Mouse (Mus musculus) heart, embryonic 15.5 days (tissue): ENCODE measurements around the gene Rad9b. TPM values are rescaled to one million over a fixed set of nuclear protein-coding genes. Genes with fewer than 3 reads are reported as not detected.
A peak's percentile ranks its signal among the peaks of the same experiment; 100 is the strongest.

ENCODE experiments used
- ATAC-seq: fragments of 200-750 bp; cut with Nextera tagmentation; replicated peaks from 2 replicates; pipeline ENCODE4 v1.8.0; 2017; ENCODE audit warnings: low read depth, moderate TSS enrichment; ENCODE audit not compliant: insufficient number of reproducible peaks, insufficient read depth, low FRiP score
- H3K27ac ChIP-seq: fragments of 300-500 bp; sonication (generic); 2 replicates; pipeline ENCODE4 v1.5.1; 2015; ENCODE audit warnings: mild to moderate bottlenecking, inconsistent platforms
- H3K27me3 ChIP-seq: fragments of 300-500 bp; sonication (generic); 2 replicates; pipeline ENCODE4 v1.6.1; 2015; ENCODE audit warnings: inconsistent platforms
- H3K36me3 ChIP-seq: fragments of 300-500 bp; sonication (generic); 2 replicates; pipeline ENCODE4 v1.6.1; 2015; ENCODE audit warnings: mild to moderate bottlenecking, inconsistent platforms
- H3K4me1 ChIP-seq: fragments of 300-500 bp; sonication (generic); replicated peaks from 2 replicates; pipeline ENCODE4 v1.6.1; 2015; ENCODE audit warnings: inconsistent platforms
- H3K4me2 ChIP-seq: fragments of 300-500 bp; sonication (generic); 2 replicates; pipeline ENCODE4 v1.6.1; 2015; ENCODE audit warnings: inconsistent platforms, mild to moderate bottlenecking, moderate library complexity
- H3K4me3 ChIP-seq: fragments of 300-500 bp; sonication (generic); 2 replicates; pipeline ENCODE4 v1.5.1; 2015; ENCODE audit warnings: mild to moderate bottlenecking, inconsistent platforms
- H3K9ac ChIP-seq: fragments of 300-500 bp; sonication (generic); 2 replicates; pipeline ENCODE4 v1.6.1; 2015; ENCODE audit warnings: mild to moderate bottlenecking, inconsistent platforms
- H3K9me3 ChIP-seq: fragments of 300-500 bp; sonication (generic); replicated peaks from 2 replicates; pipeline ENCODE4 v1.6.1; 2016; ENCODE audit warnings: inconsistent platforms
- WGBS: fragments of 180-500 bp; shearing (Covaris S2); methylation state at CpG from one replicate; pipeline ENCODE4 v1.1.7; 2015; ENCODE audit warnings: mixed read lengths; 5-methylcytosine and 5-hydroxymethylcytosine counted together
- polyA plus RNA-seq: library from polyadenylated mRNA; unstranded; fragments of >200 nt; fragmentation: Nextera tagmentation; extraction: Ambion mirVana; gene quantifications from 2 replicates; pipeline ENCODE4 v1.2.1, GENCODE M21; 2015

The Rad9b gene
- polyA plus RNA-seq, 1 experiment from 2014 or later: 7.2 TPM

DNA sequence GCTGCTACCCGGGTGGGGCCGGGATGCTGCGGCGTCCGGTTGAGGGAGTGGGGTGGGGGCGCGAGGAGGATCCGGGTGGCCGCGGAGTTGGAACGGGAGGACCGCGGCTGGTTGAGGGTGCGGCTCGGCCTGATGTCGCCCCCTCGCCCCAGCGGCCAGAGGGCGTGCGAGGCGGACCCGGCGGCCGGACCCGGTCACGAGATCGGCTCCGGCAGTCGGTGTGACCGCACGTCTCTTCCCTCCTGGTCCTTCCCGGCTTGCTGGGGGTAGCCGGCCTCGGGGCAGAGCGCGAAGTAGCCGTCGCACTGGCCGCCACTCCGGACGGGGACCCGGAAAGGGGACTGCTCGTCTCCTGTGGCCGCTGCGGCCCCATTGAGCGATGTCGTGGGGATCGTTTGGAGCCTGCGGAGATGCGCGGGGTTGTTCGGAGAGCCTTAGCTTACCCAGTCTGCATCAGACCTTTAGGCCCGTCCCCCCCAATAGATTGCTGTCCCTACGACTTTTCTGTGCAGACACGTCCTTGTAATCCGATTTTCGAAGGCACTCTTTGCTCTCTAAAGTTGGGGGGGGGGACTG is 547 bp upstream of the Rad9b start:
- under 1% methylated on average over 50 of the region's 57 CpGs for WGBS
- peak overlapping the region; percentile 79 for H3K27ac ChIP-seq
- no peaks in the 10 kb centered on the region for H3K9me3 ChIP-seq
- H3K9ac ChIP-seq: peak overlapping the region; percentile 84
- peak overlapping the region; percentile 73 for H3K4me2 ChIP-seq
- H3K36me3 ChIP-seq: peaks cover 4% of the 10 kb centered on the region
- peaks cover 11% of the 10 kb centered on the region for H3K4me1 ChIP-seq
- ATAC-seq: peak; percentile 78
- no peaks in the 10 kb centered on the region for H3K27me3 ChIP-seq
- H3K4me3 ChIP-seq: peak overlapping the region; percentile 70

DNA sequence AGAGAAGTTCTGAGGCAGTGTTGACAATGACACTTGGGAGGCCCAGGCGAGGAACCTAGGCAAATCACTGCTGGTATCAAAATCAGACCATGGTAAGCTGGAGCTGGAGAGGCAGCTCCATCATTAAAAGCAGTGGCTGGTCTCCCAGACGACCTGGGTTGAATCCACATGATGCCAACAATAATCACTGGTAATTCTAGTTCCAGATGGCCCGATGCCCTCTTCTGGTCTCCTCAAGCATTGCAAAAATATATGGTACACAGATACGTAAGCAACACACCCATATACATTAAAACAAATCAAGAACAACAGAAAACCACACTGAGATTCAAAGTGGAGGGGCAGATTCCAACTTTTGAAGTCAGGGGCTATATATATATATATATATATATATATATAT is 8.3 kb downstream of the Rad9b start:
- Histone ChIP-seq H3K9ac (no peak overlapping the region), H3K36me3 (no peaks in the 10 kb centered on the region), H3K27ac (no peak overlapping the region), H3K4me2 (no peak overlapping the region), H3K9me3 (no peaks in the 10 kb centered on the region), H3K4me3 (no peak overlapping the region), H3K27me3 (no peaks in the 10 kb centered on the region), H3K4me1 (peaks cover 4% of the 10 kb centered on the region; the same call in 1 of the 2 replicates)
- WGBS: 78% methylated on average over 4 of the region's 4 CpGs
- no peak for ATAC-seq

DNA sequence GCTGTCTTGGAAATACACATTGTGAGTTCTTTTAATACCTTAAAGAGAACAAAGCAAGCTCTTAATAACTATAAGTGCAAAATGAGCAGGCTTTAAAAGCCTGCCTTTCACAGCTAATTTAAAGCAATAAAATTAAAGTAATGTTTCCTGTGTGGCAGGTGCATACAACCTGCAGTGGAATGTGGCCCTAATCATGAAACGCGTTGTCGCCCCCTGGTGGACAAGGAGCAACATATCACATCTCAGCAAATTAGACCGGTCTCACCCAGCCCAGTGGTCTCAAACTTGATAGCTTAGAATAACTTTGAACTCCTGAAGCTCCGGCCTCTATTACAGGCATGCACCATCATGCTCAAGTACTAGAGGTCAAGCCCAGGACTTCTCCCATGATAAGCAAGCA is 9.8 kb downstream of the Rad9b start:
- H3K4me2 ChIP-seq: no peak overlapping the region
- H3K4me1 ChIP-seq: peaks cover 4% of the 10 kb centered on the region; the same call in 1 of the 2 replicates
- H3K27ac ChIP-seq: no peak overlapping the region
- no peaks in the 10 kb centered on the region for H3K9me3 ChIP-seq
- 8% methylated on average over 5 of the region's 5 CpGs for WGBS
- no peak overlapping the region for H3K4me3 ChIP-seq
- no peaks in the 10 kb centered on the region for H3K27me3 ChIP-seq
- no peak for ATAC-seq
- H3K9ac ChIP-seq: no peak overlapping the region
- no peaks in the 10 kb centered on the region for H3K36me3 ChIP-seq

DNA sequence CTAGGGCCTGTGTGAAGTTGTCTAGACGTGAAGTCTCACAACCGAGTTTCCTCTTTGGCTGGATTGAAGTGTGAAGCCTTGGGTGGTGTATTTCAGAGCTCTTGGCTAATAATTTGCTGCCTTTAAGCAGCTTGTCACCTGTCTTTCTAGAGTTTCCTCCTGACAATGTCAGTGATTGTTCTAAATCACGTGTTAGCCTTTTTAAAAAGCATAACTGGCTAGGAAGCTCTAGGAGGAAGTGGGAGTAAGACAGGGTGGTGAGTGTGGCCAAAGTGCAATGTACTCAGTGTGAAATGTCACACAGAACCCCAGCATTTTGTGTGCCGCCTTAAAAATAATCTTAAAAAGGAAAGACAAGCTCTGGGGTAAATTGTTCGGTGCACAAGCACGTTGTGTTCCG is 10.3 kb downstream of the Rad9b start:
- 53% methylated on average over 7 of the region's 7 CpGs for WGBS

DNA sequence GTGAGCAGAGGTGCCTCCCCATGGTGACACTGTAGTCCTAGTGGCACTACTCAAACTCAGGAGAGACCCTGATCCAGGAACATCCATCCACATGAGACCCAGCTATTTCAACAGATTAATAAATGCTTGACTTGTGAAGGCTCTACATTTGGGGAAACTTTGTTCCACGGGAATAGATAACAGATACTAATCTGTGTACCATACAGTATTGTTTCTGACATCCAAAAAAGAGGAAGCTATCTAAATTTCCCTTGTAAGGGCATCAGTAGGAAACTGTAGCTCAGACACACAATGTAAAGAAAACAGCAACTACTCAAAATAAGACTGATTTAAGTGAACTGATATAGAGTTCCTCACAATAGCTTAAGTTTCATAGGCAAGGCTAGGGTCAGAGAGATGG is 11.2 kb downstream of the Rad9b start:
- Histone ChIP-seq H3K27ac (no peak overlapping the region), H3K27me3 (no peaks in the 10 kb centered on the region), H3K4me2 (no peak overlapping the region), H3K4me3 (no peak overlapping the region), H3K9ac (no peak overlapping the region), H3K36me3 (no peaks in the 10 kb centered on the region), H3K9me3 (no peaks in the 10 kb centered on the region), H3K4me1 (peaks cover 4% of the 10 kb centered on the region; the same call in 1 of the 2 replicates)
- WGBS: 55% methylated on average over 1 of the region's 1 CpGs
- no peak for ATAC-seq

More for the DNA sequence above, 10.3 kb downstream of the Rad9b start:
- no peak overlapping the region for H3K9ac ChIP-seq
- H3K4me2 ChIP-seq: no peak overlapping the region
- peaks cover 4% of the 10 kb centered on the region; the same call in 1 of the 2 replicates for H3K4me1 ChIP-seq
- H3K27ac ChIP-seq: no peak overlapping the region
- H3K36me3 ChIP-seq: no peaks in the 10 kb centered on the region
- H3K27me3 ChIP-seq: no peaks in the 10 kb centered on the region
- H3K9me3 ChIP-seq: no peaks in the 10 kb centered on the region
- H3K4me3 ChIP-seq: no peak overlapping the region
- no peak for ATAC-seq

DNA sequence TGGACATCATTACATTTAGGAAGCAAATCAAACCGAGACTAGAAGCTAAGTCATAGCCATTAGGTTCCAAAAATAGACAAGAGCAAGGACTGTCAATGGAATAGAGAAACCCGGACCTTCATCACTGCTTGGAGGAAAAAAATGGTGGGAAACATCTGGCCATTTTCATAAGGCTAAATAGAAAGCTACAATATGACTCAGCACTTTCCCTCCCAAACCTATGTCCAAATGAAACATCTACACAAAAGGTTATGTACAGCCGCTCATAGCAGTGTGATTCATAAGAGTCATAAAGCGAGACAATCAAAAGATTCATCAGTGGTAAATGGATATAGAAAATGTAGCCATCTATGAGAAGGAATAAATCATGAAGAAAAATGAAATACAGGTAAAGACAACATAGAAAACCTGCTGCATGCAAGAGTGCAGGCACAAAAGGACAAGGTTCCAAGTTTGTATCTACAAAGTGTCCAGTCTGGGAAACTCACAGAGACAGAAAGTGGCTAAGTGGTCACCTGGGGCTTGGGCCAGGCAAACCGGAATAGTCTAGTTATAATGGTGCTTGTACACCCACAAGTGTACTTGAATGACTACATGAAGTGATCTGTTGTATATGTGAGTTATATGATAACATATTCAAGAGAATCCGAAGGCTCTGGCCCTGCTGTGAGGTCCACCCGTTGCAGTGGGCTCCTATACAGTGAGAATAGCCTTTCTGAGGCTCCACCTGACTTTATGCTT is 17.3 kb downstream of the Rad9b start:
- H3K36me3 ChIP-seq: no peaks in the 10 kb centered on the region
- H3K4me3 ChIP-seq: no peak overlapping the region
- no peak overlapping the region for H3K4me2 ChIP-seq
- no peak overlapping the region for H3K9ac ChIP-seq
- WGBS: 79% methylated on average over 7 of the region's 7 CpGs
- ATAC-seq: no peak
- no peaks in the 10 kb centered on the region for H3K27me3 ChIP-seq
- no peaks in the 10 kb centered on the region for H3K9me3 ChIP-seq
- no peaks in the 10 kb centered on the region for H3K4me1 ChIP-seq
- no peak overlapping the region for H3K27ac ChIP-seq

DNA sequence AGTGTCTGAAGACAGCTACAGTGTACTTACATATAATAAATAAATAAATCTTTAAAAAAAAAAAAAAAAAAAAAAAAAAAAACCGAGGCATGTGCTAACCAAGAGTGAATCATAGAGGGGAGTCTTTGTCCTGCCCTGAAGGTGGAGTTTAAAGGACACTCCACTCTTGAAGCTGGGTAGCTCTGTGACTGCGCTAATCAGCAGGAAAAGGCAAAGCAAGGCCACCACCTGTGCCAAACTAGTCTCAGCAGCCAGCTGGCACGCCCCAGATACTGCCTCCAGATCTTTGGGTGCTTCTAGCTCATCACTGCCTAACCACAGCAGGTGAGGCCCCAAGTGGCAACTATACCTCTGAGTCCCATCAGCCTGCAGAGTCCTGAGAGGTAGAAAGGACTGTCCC is 19.4 kb downstream of the Rad9b start:
- Histone ChIP-seq H3K27me3 (no peaks in the 10 kb centered on the region), H3K4me1 (no peaks in the 10 kb centered on the region), H3K4me3 (no peak overlapping the region), H3K9me3 (no peaks in the 10 kb centered on the region), H3K4me2 (no peak overlapping the region), H3K36me3 (no peaks in the 10 kb centered on the region), H3K9ac (no peak overlapping the region), H3K27ac (no peak overlapping the region)
- 69% methylated on average over 3 of the region's 3 CpGs for WGBS
- no peak for ATAC-seq

DNA sequence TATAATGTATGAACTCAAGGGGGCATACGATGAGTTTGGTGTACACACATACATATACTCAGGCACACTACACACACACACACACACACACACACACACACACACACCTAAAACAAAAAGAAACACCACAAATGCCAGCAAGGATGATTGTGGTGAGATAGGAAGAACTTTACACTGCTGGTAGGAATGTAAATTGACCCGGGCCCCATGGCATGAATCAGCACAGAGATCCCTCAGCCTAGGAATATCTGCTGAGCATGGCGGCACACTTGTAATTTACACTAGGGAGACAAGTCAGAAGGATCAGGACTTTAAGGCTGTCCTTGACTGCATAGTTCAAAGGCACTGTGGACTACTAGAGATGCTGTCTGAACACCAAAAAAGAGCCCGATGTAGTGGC is 23.8 kb downstream of the Rad9b start:
- whole genome bisulfite sequencing: 75% methylated on average over 4 of the region's 4 CpGs
- H3K27me3 ChIP-seq: no peaks in the 10 kb centered on the region
- H3K9ac ChIP-seq: no peak overlapping the region
- ATAC-seq: no peak
- no peaks in the 10 kb centered on the region for H3K9me3 ChIP-seq
- no peaks in the 10 kb centered on the region for H3K4me1 ChIP-seq
- H3K36me3 ChIP-seq: peaks cover 5% of the 10 kb centered on the region; the same call in 1 of the 2 replicates
- no peak overlapping the region for H3K4me2 ChIP-seq
- H3K27ac ChIP-seq: no peak overlapping the region
- H3K4me3 ChIP-seq: no peak overlapping the region

DNA sequence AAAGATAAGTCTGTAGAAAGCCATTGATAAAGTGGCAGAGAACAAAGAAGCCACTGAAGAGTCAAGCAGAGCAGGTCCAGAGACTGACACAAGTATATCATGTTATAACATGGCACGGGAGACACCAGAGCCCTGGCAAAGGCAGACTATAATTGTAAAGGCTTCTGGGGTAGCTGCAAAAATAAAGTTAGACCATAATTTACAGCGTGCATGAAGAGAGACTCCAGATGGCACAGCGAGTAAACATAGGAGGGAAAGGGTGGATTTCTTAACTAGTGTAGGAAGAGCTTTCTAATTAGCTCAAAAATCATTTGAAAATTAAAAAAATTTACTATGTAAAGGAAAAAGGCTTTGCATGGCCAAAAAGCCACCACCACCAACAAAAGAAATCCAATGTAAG is 26.8 kb downstream of the Rad9b start:
- 83% methylated on average over 3 of the region's 3 CpGs for WGBS
- ATAC-seq: no peak

DNA sequence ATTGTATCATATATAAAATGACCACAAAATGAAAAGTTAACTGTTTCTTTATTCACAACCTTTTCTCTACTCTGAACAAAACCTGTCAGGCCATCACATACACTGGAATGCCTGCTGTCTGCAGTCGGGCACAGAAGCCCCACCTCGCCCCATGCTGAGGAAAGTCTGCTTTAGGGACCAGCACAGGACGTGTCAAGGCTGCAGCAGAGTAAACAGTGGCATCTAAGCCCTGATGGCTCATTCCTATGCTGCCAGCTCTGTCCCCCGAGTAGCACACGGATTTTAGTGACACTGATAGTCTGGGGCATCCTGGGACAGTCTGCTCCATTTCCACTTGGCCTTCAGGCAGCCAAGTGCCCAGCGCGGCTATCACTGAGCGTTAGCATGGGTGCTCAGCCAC is 28.6 kb downstream of the Rad9b start:
- H3K4me1 ChIP-seq: peaks cover 7% of the 10 kb centered on the region
- ATAC-seq: no peak
- H3K27me3 ChIP-seq: no peaks in the 10 kb centered on the region
- H3K4me2 ChIP-seq: no peak overlapping the region
- no peak overlapping the region for H3K4me3 ChIP-seq
- H3K27ac ChIP-seq: no peak overlapping the region
- no peak overlapping the region for H3K9ac ChIP-seq
- 80% methylated on average over 8 of the region's 8 CpGs for WGBS
- H3K9me3 ChIP-seq: no peaks in the 10 kb centered on the region
- peaks cover 35% of the 10 kb centered on the region; the same call in 1 of the 2 replicates for H3K36me3 ChIP-seq

More for the DNA sequence above, 26.8 kb downstream of the Rad9b start:
- H3K4me3 ChIP-seq: no peak overlapping the region
- H3K4me1 ChIP-seq: 0 out of 2 replicates have a peak, but pooled peaks cover 2% of the 10 kb centered on the region
- no peaks in the 10 kb centered on the region for H3K9me3 ChIP-seq
- no peak overlapping the region for H3K9ac ChIP-seq
- H3K27me3 ChIP-seq: no peaks in the 10 kb centered on the region
- H3K27ac ChIP-seq: no peak overlapping the region
- H3K36me3 ChIP-seq: peaks cover 18% of the 10 kb centered on the region; the same call in 1 of the 2 replicates
- no peak overlapping the region for H3K4me2 ChIP-seq

DNA sequence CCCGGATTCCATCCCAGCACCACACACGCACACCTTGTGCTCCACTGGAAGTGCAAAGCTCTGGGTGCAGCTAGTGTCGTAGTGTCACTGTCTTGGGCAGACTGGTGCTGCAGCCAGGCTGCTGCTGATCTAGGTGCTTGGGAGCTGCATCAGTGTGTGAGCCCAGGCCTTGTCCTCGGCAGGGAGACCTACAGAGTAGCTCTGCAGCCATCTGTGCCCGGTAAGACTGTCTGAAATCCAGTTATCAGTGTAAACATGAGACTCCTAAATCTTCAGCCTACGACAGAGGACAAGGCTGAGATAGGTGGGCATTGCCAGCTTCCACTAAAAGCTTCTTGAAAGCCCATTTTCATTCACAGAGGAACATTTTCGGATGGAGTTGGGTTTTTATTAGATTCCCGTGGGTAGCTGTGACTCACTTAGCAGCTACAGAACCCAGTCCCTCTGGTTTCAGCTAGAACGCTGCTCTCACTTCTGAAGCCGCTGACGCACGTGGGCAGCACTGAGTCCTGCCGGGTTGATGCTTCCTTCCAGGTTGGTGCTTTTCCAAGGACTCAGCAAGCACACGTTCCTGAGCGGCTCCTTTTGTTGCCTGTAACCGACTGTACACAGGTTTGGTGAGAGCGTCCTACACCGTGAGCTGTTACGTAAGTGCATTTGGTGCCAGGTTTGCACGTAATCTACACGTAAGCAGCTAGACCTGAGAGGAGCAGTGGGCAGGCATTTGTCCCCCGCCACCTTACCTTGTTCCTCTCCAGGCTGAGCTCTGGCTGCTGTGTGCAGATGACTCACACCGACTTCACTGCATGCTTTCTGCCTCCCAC is 29.2 kb downstream of the Rad9b start:
- Histone ChIP-seq H3K4me1 (peaks cover 14% of the 10 kb centered on the region), H3K4me2 (no peak overlapping the region), H3K4me3 (no peak overlapping the region), H3K27ac (no peak overlapping the region), H3K9ac (no peak overlapping the region), H3K9me3 (no peaks in the 10 kb centered on the region), H3K36me3 (peaks cover 35% of the 10 kb centered on the region; the same call in 1 of the 2 replicates), H3K27me3 (no peaks in the 10 kb centered on the region)
- WGBS: 82% methylated on average over 23 of the region's 23 CpGs
- no peak for ATAC-seq
